Mouse (Mus musculus) brain, adult 2 months (tissue): Measurements from ENCODE around the gene Edf1.
A peak's percentile ranks its signal among the peaks of the same experiment; 100 is the strongest.

Experiments
- DNase-seq: peaks from one replicate; pipeline ENCODE4 v3.0.0; 2011; ENCODE audit warnings: low read depth, low spot score

Gene Edf1

DNA sequence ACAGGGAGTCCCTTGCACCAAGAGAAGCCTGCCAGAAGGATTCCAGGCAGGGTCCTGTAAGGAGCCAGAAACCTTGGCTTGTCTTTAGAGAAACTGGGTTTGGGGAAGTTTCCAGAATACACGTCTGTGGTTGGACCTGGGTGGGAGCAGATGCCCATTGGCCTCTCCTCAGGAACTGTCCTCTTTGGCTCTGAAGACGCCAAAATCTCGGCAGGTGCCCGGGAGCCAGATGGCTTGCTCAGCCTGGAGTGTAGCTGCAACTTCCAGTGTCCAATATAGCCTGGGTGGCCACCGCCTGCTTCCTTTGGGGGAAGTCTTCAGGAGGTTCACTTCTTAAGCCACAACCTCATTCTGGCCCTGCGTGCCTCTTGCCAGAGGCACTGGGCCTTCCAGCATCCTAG is 24.3 kb downstream of the Edf1 start:
- DNase-seq, result peak; percentile 97

DNA sequence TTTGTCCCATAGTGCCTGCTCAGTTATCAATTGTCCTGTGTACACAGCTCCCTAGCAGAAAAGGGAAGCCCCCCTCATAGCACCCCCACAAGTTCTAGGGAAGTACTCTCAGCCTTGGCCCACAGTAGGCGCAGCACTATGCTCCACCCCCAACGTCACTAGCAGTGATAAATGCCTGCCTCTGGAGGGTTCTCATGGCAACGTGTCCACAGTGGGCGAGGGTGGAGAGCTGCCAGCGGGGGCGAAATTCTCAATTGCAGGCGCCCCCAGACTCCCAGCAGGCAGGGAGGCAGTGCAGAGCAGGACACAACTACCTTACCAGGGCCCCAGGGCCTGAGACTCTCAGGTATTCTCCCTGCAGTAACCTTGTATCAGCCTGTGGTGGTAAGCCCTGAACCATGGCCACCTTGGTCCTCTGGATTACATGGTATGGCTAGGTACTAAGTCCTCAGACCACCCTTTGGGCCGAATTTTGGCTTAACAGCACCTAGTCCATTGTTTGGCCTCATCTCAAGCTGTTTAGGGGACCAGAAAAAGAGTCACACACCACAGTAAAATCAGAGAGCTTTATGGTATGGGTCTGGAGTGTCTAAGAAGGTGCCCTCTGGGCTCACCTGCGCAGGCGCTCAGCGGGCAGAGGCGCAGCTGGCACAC is 24.9 kb downstream of the Edf1 start:
- peak; percentile 92 for DNase-seq

- DNase-seq, result no peak
Observed at GRCm38 (mm10) chr2:25583120-25583481, 25.5 kb downstream of the Edf1 start.

GRCm38 (mm10) chr2:25583571-25583970 is 25.9 kb downstream of the Edf1 start:
- DNase-seq, result no peak

DNA sequence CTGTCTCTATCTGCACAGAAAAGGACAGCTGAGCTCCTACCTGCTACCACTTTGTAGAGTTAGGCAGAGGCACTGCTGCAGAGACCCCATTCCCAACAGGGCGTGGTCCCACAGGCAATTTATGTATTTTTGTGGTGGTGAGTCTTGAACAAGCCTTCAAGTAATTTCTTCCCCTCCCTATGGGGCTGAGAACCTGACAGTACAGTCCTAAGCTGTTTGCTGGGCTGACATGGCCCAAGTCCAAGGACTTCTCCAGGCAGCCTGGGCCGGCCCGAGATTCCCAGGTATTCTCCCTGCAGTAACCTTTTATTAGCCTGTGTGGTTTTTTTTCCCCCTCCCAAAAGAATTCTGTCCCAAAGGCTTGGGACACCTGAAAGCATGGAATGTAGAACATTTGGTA is 26.5 kb downstream of the Edf1 start:
- DNase-seq, result peak; percentile 54

- DNase-seq, result no peak
Observed at GRCm38 (mm10) chr2:25584856-25585255, 27.2 kb downstream of the Edf1 start.

DNA sequence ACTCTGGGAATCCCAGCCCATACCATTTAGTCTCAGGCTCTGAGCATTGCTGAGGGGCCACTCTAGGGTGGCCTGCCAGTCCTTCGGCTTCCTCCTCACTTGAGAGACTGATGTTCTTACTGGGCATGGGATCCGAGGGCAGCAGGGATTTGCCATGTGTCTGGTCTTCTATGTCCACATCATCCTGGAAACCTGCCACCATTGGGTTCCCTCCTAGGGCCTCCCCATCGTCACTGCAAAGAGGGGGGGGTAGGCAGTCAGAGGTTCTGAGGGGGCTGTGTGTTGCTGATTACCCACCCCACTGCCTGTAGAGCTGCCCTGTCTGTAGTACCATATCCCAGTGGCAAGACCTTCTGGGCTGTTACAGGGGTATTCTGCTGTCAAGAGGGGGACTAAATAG is 28.0 kb downstream of the Edf1 start:
- no peak for DNase-seq

DNA sequence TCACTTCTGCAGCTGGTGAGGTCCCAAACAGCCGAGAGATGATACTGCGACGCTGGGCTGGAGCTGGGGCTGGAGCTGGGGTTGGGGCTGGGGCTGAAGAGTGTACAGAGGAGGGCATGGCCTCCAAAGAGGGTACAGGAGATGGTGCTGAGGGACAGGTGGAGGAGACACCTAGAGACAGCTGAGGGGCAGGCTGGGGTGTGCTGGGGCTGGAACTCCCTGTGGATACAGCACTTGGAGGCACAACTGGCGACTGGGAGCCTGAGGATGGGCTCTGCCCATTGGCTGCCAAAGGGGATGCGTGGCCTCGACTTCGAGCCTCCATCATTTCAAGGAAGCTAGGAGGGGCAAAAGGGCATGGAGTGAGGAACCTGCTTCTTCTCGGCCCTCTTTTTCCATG is 29.6 kb downstream of the Edf1 start:
- no peak for DNase-seq

DNA sequence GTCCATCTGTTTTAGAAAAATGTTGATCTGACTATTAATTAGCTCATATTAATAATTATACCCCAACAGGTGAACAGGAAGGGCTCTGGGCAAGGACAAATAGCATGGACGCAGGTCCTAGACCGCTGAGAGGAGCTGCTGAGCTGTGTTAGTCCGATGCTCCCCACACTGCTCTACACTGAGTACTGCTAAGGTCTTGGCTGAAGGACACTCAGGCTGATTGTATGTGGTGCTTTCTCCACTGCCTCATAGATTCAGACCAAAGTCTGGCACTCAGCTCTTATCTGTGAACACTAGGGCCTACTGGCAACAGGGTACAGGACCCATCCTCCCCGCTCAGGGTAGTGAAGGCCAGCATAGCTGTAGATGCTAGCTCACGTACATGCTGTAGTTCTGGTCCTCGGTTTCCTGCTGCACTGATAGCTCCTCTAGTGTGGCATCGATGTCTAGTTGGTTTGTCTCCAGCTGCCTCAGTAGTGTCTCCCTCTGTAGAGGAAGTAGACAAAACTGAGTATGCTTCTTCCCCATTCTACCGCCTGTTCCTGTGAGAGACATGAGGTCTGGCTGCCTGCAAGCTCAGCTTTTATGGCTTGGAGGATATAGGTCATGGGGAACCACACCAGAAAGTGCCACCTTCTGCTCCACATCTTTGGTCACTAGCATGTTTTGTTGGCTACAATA is 30.7 kb downstream of the Edf1 start:
- DNase-seq, result peak; percentile 30

- peak; percentile 69 for DNase-seq
Observed at GRCm38 (mm10) chr2:25591863-25592262, 34.2 kb downstream of the Edf1 start.

GRCm38 (mm10) chr2:25596765-25597510 is 39.3 kb downstream of the Edf1 start:
- no peak for DNase-seq

DNA sequence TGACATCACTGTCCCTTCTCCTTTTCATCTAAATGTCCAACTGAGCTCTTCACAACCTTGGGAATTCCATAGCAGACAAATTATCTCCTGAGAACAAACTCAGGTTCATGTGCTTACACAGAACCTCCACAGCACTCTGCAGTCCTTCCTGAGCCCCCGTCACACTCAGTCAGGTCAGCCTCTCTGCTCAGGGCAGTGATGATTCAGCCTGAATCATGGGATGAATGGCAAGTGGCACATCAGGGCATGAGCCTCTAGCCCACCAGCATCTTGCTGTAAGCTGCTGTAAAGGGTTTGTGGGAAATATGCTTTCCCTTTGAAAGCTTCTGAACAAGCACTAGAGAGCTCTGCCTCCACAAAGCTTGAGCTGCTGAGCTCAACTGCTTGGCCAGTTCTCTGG is 41.1 kb downstream of the Edf1 start:
- no peak for DNase-seq

GRCm38 (mm10) chr2:25600037-25600436 is 42.4 kb downstream of the Edf1 start:
- DNase-seq, result no peak

DNA sequence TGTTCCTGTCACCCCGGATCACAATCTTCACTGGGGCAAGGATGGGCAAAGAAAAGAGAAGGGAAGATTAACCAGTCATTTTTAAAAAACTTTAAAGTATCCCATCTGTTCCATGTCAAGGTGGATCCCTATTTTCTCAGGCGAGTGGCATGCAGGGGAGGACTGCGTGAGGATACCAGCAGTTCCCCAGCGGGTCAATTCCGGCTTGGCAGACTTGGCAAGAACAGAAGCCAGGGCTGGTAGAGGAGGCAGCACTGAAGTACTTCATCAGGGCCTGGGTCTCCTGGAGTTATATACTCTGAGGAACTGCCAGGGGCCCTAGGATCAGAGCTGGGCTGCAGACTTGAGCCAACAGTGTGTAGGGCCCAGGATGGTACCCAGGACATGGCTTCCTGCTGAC is 44.9 kb downstream of the Edf1 start:
- peak; percentile 17 for DNase-seq

DNA sequence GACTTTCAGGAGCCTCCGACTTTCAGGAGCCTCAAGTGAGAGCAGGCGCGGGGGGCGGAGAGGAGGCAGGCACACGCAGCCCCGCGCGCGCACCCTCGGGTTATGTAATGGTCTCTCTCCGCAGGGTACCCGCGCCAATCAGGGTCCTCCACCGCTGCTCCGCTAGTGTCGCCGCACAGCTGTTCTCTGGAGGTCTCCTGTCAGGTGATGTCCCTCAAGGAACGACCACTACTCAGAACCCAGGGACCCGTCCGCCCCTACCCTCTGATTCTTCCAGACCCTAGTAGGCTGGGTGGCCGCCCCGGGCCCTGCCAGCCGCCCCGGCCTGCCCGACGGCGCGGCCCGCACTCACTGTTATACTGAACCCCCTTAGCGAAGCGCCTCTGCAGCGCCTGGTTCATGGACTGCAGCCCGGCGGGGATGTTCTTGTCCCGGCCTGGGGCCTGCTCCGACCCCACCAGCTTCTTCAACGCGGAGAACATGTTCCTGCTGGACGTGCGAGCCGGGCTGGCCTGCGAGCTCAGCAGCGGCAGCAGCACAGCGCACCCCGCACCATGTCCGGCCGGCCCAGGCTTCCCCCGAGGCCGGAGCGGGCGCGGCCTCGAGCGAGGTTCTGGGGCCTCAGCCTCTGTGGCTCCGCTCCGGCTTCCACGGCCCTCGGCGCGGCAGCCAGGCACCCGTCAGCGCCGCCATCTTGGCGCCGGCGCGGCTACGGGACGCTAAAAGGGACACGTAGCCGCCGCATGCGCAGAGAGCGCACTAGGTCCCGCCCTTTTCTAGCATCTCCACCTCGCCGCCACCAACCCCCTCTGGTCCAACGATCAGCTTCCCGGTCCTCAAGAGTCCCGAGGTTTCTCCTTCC is 50.3 kb downstream of the Edf1 start, which contains the start of gene Rabl6:
Rabl6 (minus strand) TSS at position 761 of the 862 bp plus-strand sequence.
- peak; percentile 94 for DNase-seq

DNA sequence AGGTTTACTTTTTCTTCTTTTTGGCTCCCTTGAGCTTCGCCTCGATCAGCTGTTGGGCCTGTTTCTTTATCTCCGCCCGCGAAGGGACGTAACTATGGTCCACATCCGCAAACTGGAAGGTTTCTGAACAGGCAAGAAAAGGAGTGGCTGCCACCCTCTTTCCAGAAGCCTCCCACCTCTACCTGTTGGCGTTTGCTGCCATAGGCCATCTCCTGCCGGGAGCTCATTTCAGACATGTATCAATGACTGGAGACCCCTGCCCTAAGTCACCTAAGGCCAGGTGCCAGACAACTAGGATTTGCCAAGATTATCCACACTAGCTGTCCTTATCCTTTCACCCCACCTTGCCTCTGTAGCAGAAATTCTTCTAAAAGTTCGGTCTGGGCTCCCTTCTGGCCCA is 51.0 kb downstream of the Edf1 start:
- DNase-seq, result no peak
